Mouse (Mus musculus) forebrain, embryonic 13.5 days (tissue): Measurements from ENCODE around the gene Mapk1ip1l. TPM values are rescaled to one million over a fixed set of nuclear protein-coding genes. Genes with fewer than 3 reads are reported as not detected.

Experiments used
- ATAC-seq: fragments of 200-750 bp; cut with Nextera tagmentation; 2 replicates; pipeline ENCODE4 v1.8.0; 2017
- H3K27ac ChIP-seq: fragments of 300-500 bp; sonication (generic); 2 replicates; pipeline ENCODE4 v1.5.1; 2015; ENCODE audit warnings: inconsistent platforms, mild to moderate bottlenecking, moderate library complexity
- H3K27me3 ChIP-seq: fragments of 300-500 bp; sonication (generic); 2 replicates; pipeline ENCODE4 v1.6.1; 2015; ENCODE audit warnings: mild to moderate bottlenecking, inconsistent platforms
- H3K36me3 ChIP-seq: fragments of 300-500 bp; sonication (generic); 2 replicates; pipeline ENCODE4 v1.6.1; 2015; ENCODE audit warnings: mild to moderate bottlenecking, inconsistent platforms; ENCODE audit not compliant: poor library complexity, severe bottlenecking
- H3K4me1 ChIP-seq: fragments of 300-500 bp; sonication (generic); 2 replicates; pipeline ENCODE4 v1.6.1; 2015; ENCODE audit warnings: inconsistent platforms
- H3K4me2 ChIP-seq: fragments of 300-500 bp; sonication (generic); 2 replicates; pipeline ENCODE4 v1.6.1; 2015; ENCODE audit warnings: inconsistent platforms, mild to moderate bottlenecking, moderate library complexity
- H3K4me3 ChIP-seq: fragments of 300-500 bp; sonication (generic); 2 replicates; pipeline ENCODE4 v1.5.1; 2015; ENCODE audit warnings: mild to moderate bottlenecking, inconsistent platforms
- H3K9ac ChIP-seq: fragments of 300-500 bp; sonication (generic); 2 replicates; pipeline ENCODE4 v1.6.1; 2015; ENCODE audit warnings: mild to moderate bottlenecking, inconsistent platforms
- H3K9me3 ChIP-seq: fragments of 300-500 bp; sonication (generic); replicated peaks from 2 replicates; pipeline ENCODE4 v1.6.1; 2016; ENCODE audit warnings: inconsistent platforms
- WGBS: fragments of 180-500 bp; shearing (Covaris S2); methylation state at CpG from one replicate; pipeline ENCODE4 v1.1.7; 2015; 5-methylcytosine and 5-hydroxymethylcytosine counted together
- polyA plus RNA-seq: library from polyadenylated mRNA; unstranded; fragments of >200 nt; fragmentation: Nextera tagmentation; extraction: Ambion mirVana; gene quantifications from 2 replicates; pipeline ENCODE4 v1.2.1, GENCODE M21; 2015

Gene Mapk1ip1l
- polyA plus RNA-seq, 1 experiment from 2014 or later, result 66.5 TPM

- H3K4me3 ChIP-seq, result no peak within 1 kb of the TSS
- H3K9ac ChIP-seq, result 0 out of 2 replicates have a peak within 1 kb of the TSS, but pooled peaks have one; percentile 34
- no peaks in the 10 kb centered on the region for H3K36me3 ChIP-seq
- peak within 1 kb of the TSS; percentile 40; the same call in 1 of the 2 replicates for H3K27ac ChIP-seq
- no peaks in the 10 kb centered on the region for H3K9me3 ChIP-seq
- ATAC-seq, result peak; percentile 91
- 46% methylated on average over 9 of the region's 9 CpGs for WGBS
- peaks cover under 1% of the 10 kb centered on the region; the same call in 1 of the 2 replicates for H3K27me3 ChIP-seq
- H3K4me1 ChIP-seq, result peaks cover 32% of the 10 kb centered on the region
- peak within 1 kb of the TSS; percentile 26 for H3K4me2 ChIP-seq
Observed at GRCm38 (mm10) chr14:47367461-47367860, 69.4 kb downstream of the Mapk1ip1l start, which contains the start of gene Lgals3. Gene Lgals3, plus strand, starts transcription at chr14:47367751.

- Histone ChIP-seq H3K9me3 (no peaks in the 10 kb centered on the region), H3K27ac (no peak overlapping the region), H3K9ac (no peak overlapping the region), H3K4me3 (no peak overlapping the region), H3K27me3 (peaks cover 22% of the 10 kb centered on the region), H3K36me3 (no peaks in the 10 kb centered on the region), H3K4me2 (no peak overlapping the region), H3K4me1 (peaks cover 38% of the 10 kb centered on the region)
- no peak for ATAC-seq
- WGBS, result 89% methylated on average over 5 of the region's 5 CpGs
Observed at GRCm38 (mm10) chr14:47369741-47370140, 71.7 kb downstream of the Mapk1ip1l start.

GRCm38 (mm10) chr14:47370790-47371189 is 72.7 kb downstream of the Mapk1ip1l start:
- Histone ChIP-seq H3K9me3 (no peaks in the 10 kb centered on the region), H3K27me3 (peaks cover 22% of the 10 kb centered on the region), H3K36me3 (no peaks in the 10 kb centered on the region), H3K4me1 (peaks cover 31% of the 10 kb centered on the region), H3K4me3 (no peak overlapping the region), H3K4me2 (no peak overlapping the region), H3K9ac (no peak overlapping the region), H3K27ac (no peak overlapping the region)
- WGBS, result 80% methylated on average over 3 of the region's 3 CpGs
- ATAC-seq, result no peak

- Histone ChIP-seq H3K27ac (no peak overlapping the region), H3K27me3 (peaks cover 22% of the 10 kb centered on the region), H3K4me1 (peaks cover 24% of the 10 kb centered on the region), H3K36me3 (no peaks in the 10 kb centered on the region), H3K9ac (no peak overlapping the region), H3K4me2 (no peak overlapping the region), H3K4me3 (no peak overlapping the region), H3K9me3 (no peaks in the 10 kb centered on the region)
- ATAC-seq, result no peak
- WGBS, result 77% methylated on average over 6 of the region's 6 CpGs
Observed at GRCm38 (mm10) chr14:47371689-47372088, 73.6 kb downstream of the Mapk1ip1l start.

Other genes with a start within 250 kb of the Mapk1ip1l start
- 1.2 and 1.4 TPM in 2 replicates for gene Gch1, start 108.9 kb upstream of the Mapk1ip1l start, polyA plus RNA-seq
- gene Wdhd1, start 21.4 kb upstream of the Mapk1ip1l start, polyA plus RNA-seq, result 30.2 and 33.9 TPM in 2 replicates
- gene Socs4, start 21.3 kb upstream of the Mapk1ip1l start, polyA plus RNA-seq, result 4.5 and 4.9 TPM in 2 replicates
- gene Lgals3, start 69.5 kb downstream of the Mapk1ip1l start, polyA plus RNA-seq, result 0.72 and 0.89 TPM in 2 replicates
- 42.0 and 45.0 TPM in 2 replicates for gene Dlgap5, start 120.1 kb downstream of the Mapk1ip1l start, polyA plus RNA-seq
- 20.4 and 23.5 TPM in 2 replicates for gene Fbxo34, start 152.2 kb downstream of the Mapk1ip1l start, polyA plus RNA-seq